Mouse (Mus musculus): ENCODE measurements around the gene Spns3. TPM values are rescaled to one million over a fixed set of nuclear protein-coding genes. Genes with fewer than 3 reads are reported as not detected.
A peak's percentile ranks its signal among the peaks of the same experiment; 100 is the strongest.

Spns3 gene
- 5.2 and 10.6 TPM in 2 replicates for total RNA-seq (2012; rRNA removed)
- 10 to 100 TPM in 1 of 2 experiments, not detected in 1; 12.7 TPM for polyA plus RNA-seq (2012; ENCODE audit: insufficient read depth in 1 of 2, insufficient read length in 2 of 2, low read depth in 1 of 2, low replicate concordance in 2 of 2, missing spikeins in 1 of 2)

DNA sequence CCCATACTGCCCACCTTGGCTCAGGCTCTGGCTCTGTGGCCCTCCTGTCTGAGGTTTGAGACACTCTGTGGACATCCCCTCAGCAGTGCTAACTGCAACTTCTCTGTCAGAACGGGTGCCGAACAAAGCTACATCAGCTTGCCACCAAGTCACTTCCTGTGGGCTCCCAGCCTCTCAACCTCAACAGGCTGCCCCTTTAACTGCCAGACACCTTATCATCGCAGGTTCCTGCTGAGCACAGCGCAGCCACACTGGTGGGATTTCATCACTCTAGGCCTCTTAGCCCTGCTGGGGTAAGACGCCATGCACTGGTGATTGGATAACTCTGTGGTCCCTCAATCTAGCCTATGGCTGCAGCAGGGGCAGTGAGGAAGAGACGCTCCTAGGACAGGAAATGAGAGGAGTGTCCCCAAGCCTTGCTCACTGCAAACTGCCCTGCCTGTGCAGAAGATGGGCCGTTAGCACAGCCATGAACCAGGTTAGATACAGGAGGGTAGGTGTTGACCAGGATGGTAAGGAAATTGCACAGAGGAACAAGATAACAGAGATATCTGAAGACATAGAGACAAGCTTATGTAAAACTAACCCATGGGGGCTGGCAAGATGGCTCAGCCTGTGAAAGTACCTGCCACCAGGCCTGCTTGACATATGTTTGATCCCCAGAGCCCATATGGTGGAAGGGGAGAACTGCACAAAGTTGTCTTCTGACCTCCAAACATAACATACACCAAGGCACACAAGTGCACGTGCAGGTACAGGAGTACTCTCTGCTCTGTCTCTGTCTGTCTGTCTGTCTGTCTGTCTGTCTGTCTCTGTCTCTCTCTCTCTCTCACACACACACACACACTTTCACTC lies at the start of gene Spns3:
TSS of gene Spns3 (minus strand) at position 373 of the 855 bp plus-strand sequence.
- peak; percentile 97 for DNase-seq (ENCODE audit: low read depth, low spot score)
- Histone ChIP-seq H3K79me2 (ENCODE audit: control insufficient read depth, insufficient read depth, low read length, poor library complexity) (no peaks in the 10 kb centered on the region), H3K4me3 (ENCODE audit: control insufficient read depth in 1 of 2, insufficient read depth in 1 of 2, low read depth in 2 of 2, low read length in 2 of 2) (peak within 1 kb of the TSS; percentile 42 to 45), H3K27me3 (ENCODE audit: control insufficient read depth in 1 of 2, insufficient read depth in 2 of 2, low read length in 2 of 2) (no peaks in the 10 kb centered on the region), H3K36me3 (ENCODE audit: control insufficient read depth in 1 of 2, insufficient read depth in 2 of 2, low read length in 2 of 2) (peaks cover 0 to 16% of the 10 kb centered on the region in 2 experiments; a peak in 2 of 4 replicates), H3K9ac (ENCODE audit: control insufficient read depth, low read depth, low read length, poor library complexity, severe bottlenecking) (peak within 1 kb of the TSS; percentile 36), H3K4me1 (ENCODE audit: control insufficient read depth in 1 of 2, insufficient read depth in 2 of 2, low read length in 2 of 2) (peaks cover 10 to 36% of the 10 kb centered on the region in 2 experiments), H3K27ac (ENCODE audit: control insufficient read depth, low read depth, low read length) (peak within 1 kb of the TSS; percentile 62), H3K9me3 (replicated peaks; ENCODE audit: insufficient read depth, low read length) (no peaks in the 10 kb centered on the region)
- TF ChIP-seq RCOR1 (IDR thresholded peaks at IDR 0.05; ENCODE audit: low read depth, low read length) (peak; percentile 64), POLR2AphosphoS2 (IDR thresholded peaks at IDR 0.05; ENCODE audit: low read length) (no peak), ZKSCAN1 (IDR thresholded peaks at IDR 0.05; ENCODE audit: low read depth, low read length) (no peak), KAT2A (conservative IDR thresholded peaks at IDR 0.05; ENCODE audit: low read depth, low read length) (no peak), ZC3H11A (IDR thresholded peaks at IDR 0.05; ENCODE audit: low read depth, low read length) (no peak), EP300 (IDR thresholded peaks at IDR 0.05; ENCODE audit: low read depth in 1 of 2, low read length in 2 of 2) (peak; percentile 41 to 85), MXI1 (IDR thresholded peaks at IDR 0.05; ENCODE audit: low read depth, low read length) (peak; percentile 71), ELF1 (IDR thresholded peaks at IDR 0.05; ENCODE audit: low read depth, low read length) (peak; percentile 6; the same call in 1 of the 2 replicates), TAL1 (IDR thresholded peaks at IDR 0.05; ENCODE audit: low read length) (no peak), ZNF384 (IDR thresholded peaks at IDR 0.05; ENCODE audit: low read depth, low read length) (no peak), CHD2 (IDR thresholded peaks at IDR 0.05; ENCODE audit: low read length) (no peak), POLR2A (IDR thresholded peaks at IDR 0.05; ENCODE audit: control insufficient read depth in 1 of 2, insufficient read depth in 1 of 2, low read depth in 1 of 2, low read length in 2 of 2, poor library complexity in 1 of 2) (peak; percentile 8 to 71; a peak in 2 of 4 replicates), UBTF (IDR thresholded peaks at IDR 0.05; ENCODE audit: borderline replicate concordance, insufficient read depth, low read depth, low read length) (no peak), USF1 (IDR thresholded peaks at IDR 0.05; ENCODE audit: low read depth, low read length) (no peak), MEF2A (IDR thresholded peaks at IDR 0.05; ENCODE audit: extremely low read depth, insufficient replicate concordance, low read depth, low read length, poor library complexity, severe bottlenecking) (no peak), MYC (IDR thresholded peaks at IDR 0.05; ENCODE audit: low read depth, low read length) (peak; percentile 60), SIN3A (IDR thresholded peaks at IDR 0.05; ENCODE audit: low read length) (peak; percentile 87), ETS1 (IDR thresholded peaks at IDR 0.05; ENCODE audit: low read depth, low read length) (peak; percentile 87), SMC3 (IDR thresholded peaks at IDR 0.05; ENCODE audit: low read depth, low read length) (no peak), JUND (IDR thresholded peaks at IDR 0.05; ENCODE audit: low read depth, low read length) (no peak), MAX (IDR thresholded peaks at IDR 0.05; ENCODE audit: low read length) (no peak; the same call in 1 of the 2 replicates), CHD1 (IDR thresholded peaks at IDR 0.05; ENCODE audit: low read depth, low read length) (no peak), RAD21 (IDR thresholded peaks at IDR 0.05; ENCODE audit: low read depth, low read length) (no peak), TCF12 (IDR thresholded peaks at IDR 0.05; ENCODE audit: low read depth, low read length) (no peak; the same call in 1 of the 2 replicates), GABPA (IDR thresholded peaks at IDR 0.05; ENCODE audit: low read depth, low read length) (no peak), USF2 (IDR thresholded peaks at IDR 0.05; ENCODE audit: borderline replicate concordance in 1 of 2, insufficient read depth in 1 of 2, low read depth in 1 of 2, low read length in 2 of 2) (no peak; a peak in 1 of 4 replicates), NRF1 (IDR thresholded peaks at IDR 0.05; ENCODE audit: insufficient read depth, low read depth, low read length, poor library complexity, severe bottlenecking) (0 out of 2 replicates have a peak, but pooled peaks have one; percentile 20), ZMIZ1 (IDR thresholded peaks at IDR 0.05; ENCODE audit: low read depth, low read length) (peak; percentile 75; the same call in 1 of the 2 replicates), MYB (IDR thresholded peaks at IDR 0.05; ENCODE audit: low read depth, low read length) (0 out of 2 replicates have a peak, but pooled peaks have one; percentile 54), CTCF (IDR thresholded peaks at IDR 0.05 in 2 of 3, conservative IDR thresholded peaks at IDR 0.05 in 1 of 3; ENCODE audit: control insufficient read depth in 1 of 3, insufficient read depth in 1 of 3, low read depth in 2 of 3, low read length in 3 of 3, poor library complexity in 1 of 3, severe bottlenecking in 1 of 3) (no peak; a peak in 1 of 6 replicates), HCFC1 (IDR thresholded peaks at IDR 0.05; ENCODE audit: low read depth, low read length) (peak; percentile 70), MAZ (IDR thresholded peaks at IDR 0.05; ENCODE audit: low read depth, low read length) (peak; percentile 66), E2F4 (IDR thresholded peaks at IDR 0.05; ENCODE audit: borderline replicate concordance, low read depth, low read length) (no peak), TBP (IDR thresholded peaks at IDR 0.05; ENCODE audit: low read depth, low read length) (peak; percentile 79), NELFE (IDR thresholded peaks at IDR 0.05; ENCODE audit: low read depth, low read length) (peak; percentile 72)

Data from MEL (cell line).